Mouse (Mus musculus) MEL (cell line): ENCODE results near the gene Olfr1316. TPM values are rescaled to one million over a fixed set of nuclear protein-coding genes. Genes with fewer than 3 reads are reported as not detected.

ENCODE experiments used
- DNase-seq: peaks from one replicate; pipeline ENCODE4 v3.0.0; 2011; ENCODE audit warnings: low read depth, low spot score
- H3K27ac ChIP-seq: 2 replicates; pipeline ENCODE4 v1.5.1; 2012; ENCODE audit warnings: low read depth, mild to moderate bottlenecking, control low read depth, low read length, moderate library complexity; ENCODE audit not compliant: control insufficient read depth
- H3K27me3 ChIP-seq, 2 experiments: fragments of 150-350 bp in 1 of 2; sonication (generic) in 1 of 2; 2 replicates each; pipeline ENCODE4 v1.6.1; 2012; ENCODE audit warnings: low read length in 2 of 2, mild to moderate bottlenecking in 2 of 2, improper control_type of control experiment in 1 of 2, moderate library complexity in 1 of 2; ENCODE audit not compliant: insufficient read depth in 2 of 2, control insufficient read depth in 1 of 2
- H3K36me3 ChIP-seq, 2 experiments: 2 replicates each; pipeline ENCODE4 v1.6.1; 2012 to 2014; ENCODE audit warnings: low read length in 2 of 2, improper control_type of control experiment in 1 of 2, inconsistent platforms in 1 of 2, mild to moderate bottlenecking in 1 of 2; ENCODE audit not compliant: insufficient read depth in 2 of 2, control insufficient read depth in 1 of 2
- H3K4me1 ChIP-seq, 2 experiments: fragments of 150-350 bp in 1 of 2; sonication (generic) in 1 of 2; 2 replicates each; pipeline ENCODE4 v1.6.1; 2012; ENCODE audit warnings: low read length in 2 of 2, improper control_type of control experiment in 1 of 2, mild to moderate bottlenecking in 1 of 2; ENCODE audit not compliant: insufficient read depth in 2 of 2, control insufficient read depth in 1 of 2
- H3K4me3 ChIP-seq, 2 experiments: fragments of 150-350 bp in 1 of 2; sonication (generic) in 1 of 2; 2 replicates each; pipeline ENCODE4 v1.5.1; 2012; ENCODE audit warnings: low read depth in 2 of 2, low read length in 2 of 2, mild to moderate bottlenecking in 2 of 2, moderate library complexity in 2 of 2, control low read depth in 1 of 2, improper control_type of control experiment in 1 of 2; ENCODE audit not compliant: control insufficient read depth in 1 of 2, insufficient read depth in 1 of 2
- H3K79me2 ChIP-seq: 2 replicates; pipeline ENCODE4 v1.6.1; 2012; ENCODE audit warnings: mild to moderate bottlenecking, low read length, moderate library complexity; ENCODE audit not compliant: control insufficient read depth, poor library complexity, insufficient read depth
- H3K9ac ChIP-seq: 2 replicates; pipeline ENCODE4 v1.6.1; 2012; ENCODE audit warnings: low read depth, mild to moderate bottlenecking, control low read depth, low read length, moderate library complexity; ENCODE audit not compliant: control insufficient read depth, poor library complexity, severe bottlenecking
- H3K9me3 ChIP-seq: fragments of 150-350 bp; sonication (generic); replicated peaks from 2 replicates; pipeline ENCODE4 v1.6.1; 2012; ENCODE audit warnings: mild to moderate bottlenecking, low read length, improper control_type of control experiment, moderate library complexity; ENCODE audit not compliant: insufficient read depth
- CTCF ChIP-seq, 3 experiments: IDR thresholded peaks in 2 of 3; conservative IDR thresholded peaks in 1 of 3; 2 replicates each; pipeline ENCODE4 v1.5.1; 2011 to 2012; ENCODE audit warnings: low read length in 3 of 3, low read depth in 2 of 3, mild to moderate bottlenecking in 2 of 3, improper control_type of control experiment in 1 of 3, inconsistent platforms in 1 of 3, mixed read lengths in 1 of 3, moderate library complexity in 1 of 3; ENCODE audit not compliant: control insufficient read depth in 1 of 3, insufficient read depth in 1 of 3, poor library complexity in 1 of 3, severe bottlenecking in 1 of 3
- E2F4 ChIP-seq: IDR thresholded peaks from 2 replicates; pipeline ENCODE4 v1.6.1; 2011; ENCODE audit warnings: low read depth, low read length, improper control_type of control experiment, borderline replicate concordance
- ETS1 ChIP-seq: IDR thresholded peaks from 2 replicates; pipeline ENCODE4 v1.6.1; 2012; ENCODE audit warnings: low read depth, mild to moderate bottlenecking, inconsistent platforms, low read length, improper control_type of control experiment, moderate library complexity
- HCFC1 ChIP-seq: IDR thresholded peaks from 2 replicates; pipeline ENCODE4 v1.6.1; 2012; ENCODE audit warnings: low read depth, mild to moderate bottlenecking, inconsistent platforms, low read length, improper control_type of control experiment, moderate library complexity
- JUND ChIP-seq: IDR thresholded peaks from 2 replicates; pipeline ENCODE4 v1.6.1; 2011; ENCODE audit warnings: low read depth, mild to moderate bottlenecking, improper control_type of control experiment, low read length
- MAFK ChIP-seq: IDR thresholded peaks from 2 replicates; pipeline ENCODE4 v1.6.1; 2011; ENCODE audit warnings: low read depth, mild to moderate bottlenecking, low read length, improper control_type of control experiment, borderline replicate concordance
- MAX ChIP-seq: IDR thresholded peaks from 2 replicates; pipeline ENCODE4 v1.6.1; 2011; ENCODE audit warnings: low read length, improper control_type of control experiment
- MAZ ChIP-seq: IDR thresholded peaks from 2 replicates; pipeline ENCODE4 v1.6.1; 2012; ENCODE audit warnings: low read depth, mild to moderate bottlenecking, inconsistent platforms, low read length, improper control_type of control experiment
- MEF2A ChIP-seq: IDR thresholded peaks from 2 replicates; pipeline ENCODE4 v1.6.1; 2014; ENCODE audit warnings: low read depth, mild to moderate bottlenecking, inconsistent platforms, low read length, improper control_type of control experiment; ENCODE audit not compliant: poor library complexity, insufficient replicate concordance, severe bottlenecking; ENCODE audit errors: extremely low read depth
- MXI1 ChIP-seq: IDR thresholded peaks from 2 replicates; pipeline ENCODE4 v1.6.1; 2011; ENCODE audit warnings: mild to moderate bottlenecking, low read depth, low read length, improper control_type of control experiment
- MYB ChIP-seq: IDR thresholded peaks from 2 replicates; pipeline ENCODE4 v1.6.1; 2011; ENCODE audit warnings: mild to moderate bottlenecking, low read depth, low read length, improper control_type of control experiment
- MYC ChIP-seq: IDR thresholded peaks from 2 replicates; pipeline ENCODE4 v1.6.1; 2011; ENCODE audit warnings: low read depth, mild to moderate bottlenecking, low read length, improper control_type of control experiment, moderate library complexity
- POLR2A ChIP-seq, 2 experiments: IDR thresholded peaks; 2 replicates each; pipeline ENCODE4 v1.6.1; 2011 to 2012; ENCODE audit warnings: low read length in 2 of 2, mild to moderate bottlenecking in 2 of 2, control low read depth in 1 of 2, improper control_type of control experiment in 1 of 2, low read depth in 1 of 2, moderate library complexity in 1 of 2; ENCODE audit not compliant: control insufficient read depth in 1 of 2, insufficient read depth in 1 of 2, poor library complexity in 1 of 2
- POLR2AphosphoS2 ChIP-seq: IDR thresholded peaks from 2 replicates; pipeline ENCODE4 v1.6.1; 2011; ENCODE audit warnings: low read length, improper control_type of control experiment
- POLR2AphosphoS5 ChIP-seq: IDR thresholded peaks from 2 replicates; pipeline ENCODE4 v1.6.1; 2012; ENCODE audit warnings: low read depth, borderline replicate concordance, mild to moderate bottlenecking, inconsistent platforms, low read length, moderate library complexity, mixed read lengths
- RCOR1 ChIP-seq: IDR thresholded peaks from 2 replicates; pipeline ENCODE4 v1.6.1; 2012; ENCODE audit warnings: low read depth, mild to moderate bottlenecking, inconsistent platforms, low read length, improper control_type of control experiment
- SMC3 ChIP-seq: IDR thresholded peaks from 2 replicates; pipeline ENCODE4 v1.6.1; 2011; ENCODE audit warnings: low read depth, low read length, improper control_type of control experiment
- UBTF ChIP-seq: IDR thresholded peaks from 2 replicates; pipeline ENCODE4 v1.6.1; 2012; ENCODE audit warnings: low read depth, mild to moderate bottlenecking, inconsistent platforms, low read length, improper control_type of control experiment, moderate library complexity, borderline replicate concordance; ENCODE audit not compliant: insufficient read depth
- USF1 ChIP-seq: IDR thresholded peaks from 2 replicates; pipeline ENCODE4 v1.6.1; 2014; ENCODE audit warnings: low read depth, mild to moderate bottlenecking, inconsistent platforms, low read length, improper control_type of control experiment, moderate library complexity
- USF2 ChIP-seq, 2 experiments: IDR thresholded peaks; 2 replicates each; pipeline ENCODE4 v1.6.1; 2011 to 2012; ENCODE audit warnings: improper control_type of control experiment in 2 of 2, low read length in 2 of 2, borderline replicate concordance in 1 of 2, inconsistent platforms in 1 of 2, low read depth in 1 of 2, mild to moderate bottlenecking in 1 of 2; ENCODE audit not compliant: insufficient read depth in 1 of 2
- ZC3H11A ChIP-seq: IDR thresholded peaks from 2 replicates; pipeline ENCODE4 v1.6.1; 2012; ENCODE audit warnings: low read depth, mild to moderate bottlenecking, inconsistent platforms, low read length, improper control_type of control experiment
- ZKSCAN1 ChIP-seq: IDR thresholded peaks from 2 replicates; pipeline ENCODE4 v1.6.1; 2012; ENCODE audit warnings: low read depth, mild to moderate bottlenecking, inconsistent platforms, low read length, improper control_type of control experiment, moderate library complexity
- ZNF384 ChIP-seq: IDR thresholded peaks from 2 replicates; pipeline ENCODE4 v1.6.1; 2012; ENCODE audit warnings: low read depth, mild to moderate bottlenecking, inconsistent platforms, low read length, improper control_type of control experiment
- polyA plus RNA-seq, 2 experiments: library from polyadenylated mRNA; stranded (reverse) in 1 of 2; unstranded in 1 of 2; fragments of >175 nt in 1 of 2; fragments of >200 nt in 1 of 2; gene quantifications; 2 replicates each; pipeline versions ENCODE4 v1.2.1 to v1.2.4; 2012; ENCODE audit warnings: low replicate concordance in 2 of 2, low read depth in 1 of 2; ENCODE audit not compliant: insufficient read length in 2 of 2, insufficient read depth in 1 of 2, missing spikeins in 1 of 2
- total RNA-seq: library from RNA; depleted of rRNA; stranded (reverse); fragments of 300-350 nt; gene quantifications from 2 replicates; pipeline ENCODE4 v1.2.3, GENCODE M21; 2012; rRNA removed

The Olfr1316 gene
- total RNA-seq (not detected in 2 replicates), polyA plus RNA-seq (not detected)

- H3K4me3 ChIP-seq = no peak within 1 kb of the TSS
- TF ChIP-seq POLR2A (IDR thresholded peaks at IDR 0.05; ENCODE audit: control insufficient read depth in 1 of 2, insufficient read depth in 1 of 2, low read depth in 1 of 2, low read length in 2 of 2, poor library complexity in 1 of 2) = no peak
- TF ChIP-seq MXI1 = no peak
- no peak for TF ChIP-seq MYB
- no peak for TF ChIP-seq E2F4
- no peak for TF ChIP-seq ZKSCAN1
- no peak for TF ChIP-seq RCOR1
- no peaks in the 10 kb centered on the region for H3K4me1 ChIP-seq
- H3K27ac ChIP-seq = no peak within 1 kb of the TSS
- no peak within 1 kb of the TSS for H3K9ac ChIP-seq
- no peaks in the 10 kb centered on the region for H3K36me3 ChIP-seq
- no peaks in the 10 kb centered on the region for H3K27me3 ChIP-seq
- H3K79me2 ChIP-seq = no peaks in the 10 kb centered on the region
- DNase-seq = no peak
- H3K9me3 ChIP-seq = no peaks in the 10 kb centered on the region
Observed at GRCm38 (mm10) chr2:112134877-112135276, at the start of gene Olfr1316. Gene Olfr1316, minus strand, starts transcription at chr2:112134977.

- H3K9me3 ChIP-seq = no peaks in the 10 kb centered on the region
- no peak within 1 kb of the TSS for H3K27ac ChIP-seq
- no peak for TF ChIP-seq MAX
- TF ChIP-seq MYC = no peak
- TF ChIP-seq ZNF384 = no peak
- no peak for TF ChIP-seq USF1
- TF ChIP-seq ZKSCAN1 = no peak
- no peak for TF ChIP-seq USF2 (IDR thresholded peaks at IDR 0.05; ENCODE audit: borderline replicate concordance in 1 of 2, insufficient read depth in 1 of 2, low read depth in 1 of 2, low read length in 2 of 2)
- TF ChIP-seq JUND = no peak
- no peak for TF ChIP-seq HCFC1
- no peak within 1 kb of the TSS for H3K9ac ChIP-seq
- no peaks in the 10 kb centered on the region for H3K79me2 ChIP-seq
- H3K27me3 ChIP-seq = 0 out of 4 replicates have a peak, but pooled peaks cover 0 to 2% of the 10 kb centered on the region in 2 experiments
- H3K4me1 ChIP-seq = no peaks in the 10 kb centered on the region
- no peak within 1 kb of the TSS for H3K4me3 ChIP-seq
- no peak for DNase-seq
- no peaks in the 10 kb centered on the region for H3K36me3 ChIP-seq
Observed at GRCm38 (mm10) chr2:112153898-112154297, 19.1 kb upstream of the Olfr1316 start, which contains the start of gene Olfr1318. Gene Olfr1318, plus strand, starts transcription at chr2:112154198.

- no peaks in the 10 kb centered on the region for H3K4me1 ChIP-seq
- no peaks in the 10 kb centered on the region for H3K79me2 ChIP-seq
Observed at GRCm38 (mm10) chr2:112140029-112140428, 5.3 kb upstream of the Olfr1316 start, which contains the start of gene Olfr1317. Gene Olfr1317, plus strand, starts transcription at chr2:112140329.

More at GRCm38 (mm10) chr2:112140029-112140428, 5.3 kb upstream of the Olfr1316 start, which contains the start of gene Olfr1317:
- DNase-seq = no peak
- no peaks in the 10 kb centered on the region for H3K9me3 ChIP-seq
- H3K27me3 ChIP-seq = no peaks in the 10 kb centered on the region
- H3K9ac ChIP-seq = no peak within 1 kb of the TSS
- no peaks in the 10 kb centered on the region for H3K36me3 ChIP-seq
- H3K4me3 ChIP-seq = no peak within 1 kb of the TSS
- H3K27ac ChIP-seq = no peak within 1 kb of the TSS
- TF ChIP-seq POLR2AphosphoS5 (no peak), ZKSCAN1 (no peak), ZC3H11A (no peak), CTCF (IDR thresholded peaks at IDR 0.05 in 2 of 3, conservative IDR thresholded peaks at IDR 0.05 in 1 of 3; ENCODE audit: control insufficient read depth in 1 of 3, insufficient read depth in 1 of 3, low read depth in 2 of 3, low read length in 3 of 3, poor library complexity in 1 of 3, severe bottlenecking in 1 of 3) (no peak), USF2 (IDR thresholded peaks at IDR 0.05; ENCODE audit: borderline replicate concordance in 1 of 2, insufficient read depth in 1 of 2, low read depth in 1 of 2, low read length in 2 of 2) (no peak), MAFK (no peak), JUND (no peak), RCOR1 (no peak), SMC3 (no peak), MAZ (no peak), POLR2AphosphoS2 (no peak), UBTF (no peak), MEF2A (no peak), ETS1 (no peak)
